ENCODE assay signal across 25 mouse cellular contexts in the genomic region with DNA sequence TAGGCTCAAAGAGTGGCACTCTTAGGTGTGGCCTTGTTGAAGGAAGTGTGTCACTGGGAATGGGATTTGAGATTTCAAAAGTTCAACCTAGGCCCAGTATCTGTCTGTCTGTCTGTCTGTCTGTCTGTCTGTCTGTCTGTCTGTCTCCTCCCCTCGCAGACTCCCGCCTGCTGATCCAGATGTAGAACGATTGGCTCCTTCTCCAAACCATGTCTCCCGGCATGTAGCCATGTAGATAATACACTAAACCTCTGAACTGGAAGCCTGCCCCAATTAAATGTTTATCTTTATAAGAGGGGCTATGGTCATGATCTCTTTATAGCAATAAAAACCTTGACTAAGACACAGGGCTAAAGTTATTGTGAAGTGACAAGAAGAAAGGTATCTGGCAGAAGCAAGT.
"Had no signal": no experiment of that assay in that cellular context is flagged by ENCODE, and none has a peak within 500 bp of the region (broad histone marks: within the 10 kb centered on the region; RNA-seq: fewer than 3 reads in every experiment).

No protein-coding gene starts in this region.

- H3K27ac ChIP-seq: kidney, embryonic 15.5 days; left cerebral cortex, adult 2 months; limb, embryonic 12.5 days; limb, embryonic 15.5 days; liver, embryonic 12.5 days; liver, embryonic 15.5 days; midbrain, embryonic 12.5 days; midbrain, embryonic 15.5 days; neural tube, embryonic 13.5 days; stomach, postnatal 0 days had no signal

- H3K9ac ChIP-seq: kidney, embryonic 15.5 days; limb, embryonic 12.5 days; limb, embryonic 15.5 days; liver, embryonic 12.5 days; liver, embryonic 15.5 days; midbrain, embryonic 12.5 days; midbrain, embryonic 15.5 days; neural tube, embryonic 13.5 days had no signal

- H3K4me1 ChIP-seq: limb, embryonic 12.5 days had no signal

- ATAC-seq: liver, embryonic 12.5 days; midbrain, embryonic 15.5 days had no signal

- H3K36me3 ChIP-seq: kidney, embryonic 15.5 days; limb, embryonic 12.5 days; limb, embryonic 15.5 days; liver, embryonic 12.5 days; liver, embryonic 15.5 days; midbrain, embryonic 12.5 days; midbrain, embryonic 15.5 days; neural tube, embryonic 13.5 days had no signal

- H3K9me3 ChIP-seq: kidney, embryonic 15.5 days; limb, embryonic 12.5 days; limb, embryonic 15.5 days; liver, embryonic 12.5 days; liver, embryonic 15.5 days; midbrain, embryonic 12.5 days; midbrain, embryonic 15.5 days; neural tube, embryonic 13.5 days had no signal

- H3K27me3 ChIP-seq: kidney, embryonic 15.5 days; limb, embryonic 12.5 days; limb, embryonic 15.5 days; liver, embryonic 12.5 days; liver, embryonic 15.5 days; midbrain, embryonic 12.5 days; midbrain, embryonic 15.5 days; neural tube, embryonic 13.5 days had no signal

- H3K4me3 ChIP-seq: kidney, embryonic 15.5 days; left cerebral cortex, adult 2 months; limb, embryonic 12.5 days; limb, embryonic 15.5 days; liver, embryonic 12.5 days; liver, embryonic 15.5 days; midbrain, embryonic 12.5 days; midbrain, embryonic 15.5 days; neural tube, embryonic 13.5 days had no signal

- H3K4me2 ChIP-seq: kidney, embryonic 15.5 days; limb, embryonic 12.5 days; limb, embryonic 15.5 days; liver, embryonic 12.5 days; liver, embryonic 15.5 days; midbrain, embryonic 12.5 days; midbrain, embryonic 15.5 days; neural tube, embryonic 13.5 days had no signal

- DNase-seq: kidney, adult 11 months; kidney, adult 8-10 months; kidney, postnatal 10 days; kidney, postnatal 36 days; layer of hippocampus, postnatal 36 days; left cerebral cortex, postnatal 4 days; lung, adult 2 months; lung, postnatal 14 days; lung, postnatal 4 days; right cerebral cortex, adult 18-20 months; right cerebral cortex, postnatal 14 days; right cerebral cortex, postnatal 4 days; thymus, adult 2 months; thymus, postnatal 14 days; thymus, postnatal 4 days had no signal
